Mouse (Mus musculus) thymus, adult 2 months (tissue): ENCODE measurements around the gene Rnf157. TPM values are rescaled to one million over a fixed set of nuclear protein-coding genes. Genes with fewer than 3 reads are reported as not detected.

ENCODE experiments used
- DNase-seq: peaks from one replicate; pipeline ENCODE4 v3.0.0; 2021
- H3K27ac ChIP-seq: fragments of 200-500 bp; 2 replicates; pipeline ENCODE4 v1.5.1; 2012; ENCODE audit warnings: low read length, control low read depth; ENCODE audit not compliant: control insufficient read depth, insufficient read depth
- H3K27me3 ChIP-seq: fragments of 200-500 bp; 2 replicates; pipeline ENCODE4 v1.6.1; 2012; ENCODE audit warnings: mild to moderate bottlenecking, low read length, moderate library complexity, mixed read lengths; ENCODE audit not compliant: control insufficient read depth, insufficient read depth
- H3K36me3 ChIP-seq: fragments of 200-500 bp; 2 replicates; pipeline ENCODE4 v1.6.1; 2012; ENCODE audit warnings: mild to moderate bottlenecking, low read length, moderate library complexity; ENCODE audit not compliant: control insufficient read depth, insufficient read depth
- H3K4me1 ChIP-seq: fragments of 200-500 bp; replicated peaks from 2 replicates; pipeline ENCODE4 v1.6.1; 2012; ENCODE audit warnings: low read length; ENCODE audit not compliant: control insufficient read depth, insufficient read depth
- H3K4me3 ChIP-seq: fragments of 200-500 bp; 2 replicates; pipeline ENCODE4 v1.5.1; 2012; ENCODE audit warnings: mild to moderate bottlenecking, low read length, control low read depth, moderate library complexity; ENCODE audit not compliant: control insufficient read depth, insufficient read depth
- CTCF ChIP-seq: fragments of 200-500 bp; IDR thresholded peaks from 2 replicates; pipeline ENCODE4 v1.5.1; 2012; ENCODE audit warnings: mild to moderate bottlenecking, control low read depth, low read length, moderate library complexity, borderline replicate concordance; ENCODE audit not compliant: control insufficient read depth, poor library complexity, insufficient read depth; ENCODE audit errors: extremely low read depth
- POLR2A ChIP-seq: fragments of 200-500 bp; IDR thresholded peaks from 2 replicates; pipeline ENCODE4 v1.6.1; 2012; ENCODE audit warnings: mild to moderate bottlenecking, low read length, control low read depth, moderate library complexity; ENCODE audit not compliant: control insufficient read depth, poor library complexity, insufficient read depth; ENCODE audit errors: extremely low read depth
- WGBS: fragments of 180-500 bp; shearing (Covaris S2); methylation state at CpG from one replicate; pipeline ENCODE4 v1.1.7; 2018; 5-methylcytosine and 5-hydroxymethylcytosine counted together
- polyA plus RNA-seq: library from polyadenylated mRNA; depleted of rRNA; stranded (reverse); fragments of >200 nt; gene quantifications from 2 replicates; pipeline ENCODE4 v1.2.3, GENCODE M21; 2012

The Rnf157 gene
- polyA plus RNA-seq, 1 experiment = 98.7 TPM

- Histone ChIP-seq H3K4me1 (peaks cover 5% of the 10 kb centered on the region), H3K27me3 (no peaks in the 10 kb centered on the region), H3K4me3 (peak overlapping the region; percentile 48), H3K27ac (no peak overlapping the region), H3K36me3 (no peaks in the 10 kb centered on the region)
- peak; percentile 88 for DNase-seq
- TF ChIP-seq CTCF (peak; percentile 96), POLR2A (no peak)
- 4% methylated on average over 41 of the region's 41 CpGs for WGBS
Observed at GRCm38 (mm10) chr11:116318719-116319659, 93.8 kb downstream of the Rnf157 start.

- DNase-seq = no peak
- 51% methylated on average over 8 of the region's 8 CpGs for WGBS
- H3K4me3 ChIP-seq = no peak overlapping the region
- no peak overlapping the region for H3K27ac ChIP-seq
- H3K4me1 ChIP-seq = no peaks in the 10 kb centered on the region
- no peaks in the 10 kb centered on the region for H3K27me3 ChIP-seq
- TF ChIP-seq CTCF = no peak
- no peaks in the 10 kb centered on the region for H3K36me3 ChIP-seq
Observed at GRCm38 (mm10) chr11:116312359-116312758, 100.5 kb downstream of the Rnf157 start.

- no peaks in the 10 kb centered on the region for H3K27me3 ChIP-seq
- peaks cover 3% of the 10 kb centered on the region; the same call in 1 of the 2 replicates for H3K4me1 ChIP-seq
- TF ChIP-seq CTCF = no peak
- TF ChIP-seq POLR2A = no peak
- WGBS = 86% methylated on average over 8 of the region's 8 CpGs
- H3K4me3 ChIP-seq = no peak overlapping the region
- no peaks in the 10 kb centered on the region for H3K36me3 ChIP-seq
- H3K27ac ChIP-seq = no peak overlapping the region
- no peak for DNase-seq
Observed at GRCm38 (mm10) chr11:116311169-116311568, 101.7 kb downstream of the Rnf157 start.

DNA sequence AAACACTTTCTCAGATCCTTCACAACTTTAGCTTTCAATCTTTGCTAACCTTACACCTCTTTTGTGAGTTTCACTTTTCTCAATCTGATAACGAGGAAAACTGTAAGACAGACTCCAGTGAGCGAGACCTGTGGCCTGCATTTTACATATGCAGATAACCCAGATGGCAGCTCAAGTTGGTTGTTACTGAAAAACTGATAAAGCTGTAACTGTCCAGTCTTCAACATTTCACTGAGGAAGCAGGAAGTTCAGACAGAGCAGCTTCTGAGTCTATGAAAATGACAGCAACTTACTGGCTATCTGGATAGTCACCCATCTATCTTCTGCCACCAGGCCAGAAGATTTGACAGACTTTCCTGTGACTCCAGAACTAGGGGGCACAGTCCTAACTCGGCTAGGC lies 103.2 kb downstream of the Rnf157 start:
- no peak overlapping the region for H3K4me3 ChIP-seq
- no peak overlapping the region for H3K27ac ChIP-seq
- H3K36me3 ChIP-seq = 0 out of 2 replicates have a peak, but pooled peaks cover 3% of the 10 kb centered on the region
- TF ChIP-seq POLR2A = no peak
- H3K4me1 ChIP-seq = peaks cover 7% of the 10 kb centered on the region
- WGBS = 82% methylated on average over 3 of the region's 3 CpGs
- H3K27me3 ChIP-seq = no peaks in the 10 kb centered on the region
- no peak for DNase-seq

GRCm38 (mm10) chr11:116307762-116308531 lies 104.9 kb downstream of the Rnf157 start:
- Histone ChIP-seq H3K27ac (no peak overlapping the region), H3K4me1 (peaks cover 7% of the 10 kb centered on the region), H3K36me3 (0 out of 2 replicates have a peak, but pooled peaks cover 5% of the 10 kb centered on the region), H3K27me3 (no peaks in the 10 kb centered on the region), H3K4me3 (no peak overlapping the region)
- TF ChIP-seq POLR2A (no peak), CTCF (no peak)
- no peak for DNase-seq
- 96% methylated on average over 12 of the region's 12 CpGs for WGBS

DNA sequence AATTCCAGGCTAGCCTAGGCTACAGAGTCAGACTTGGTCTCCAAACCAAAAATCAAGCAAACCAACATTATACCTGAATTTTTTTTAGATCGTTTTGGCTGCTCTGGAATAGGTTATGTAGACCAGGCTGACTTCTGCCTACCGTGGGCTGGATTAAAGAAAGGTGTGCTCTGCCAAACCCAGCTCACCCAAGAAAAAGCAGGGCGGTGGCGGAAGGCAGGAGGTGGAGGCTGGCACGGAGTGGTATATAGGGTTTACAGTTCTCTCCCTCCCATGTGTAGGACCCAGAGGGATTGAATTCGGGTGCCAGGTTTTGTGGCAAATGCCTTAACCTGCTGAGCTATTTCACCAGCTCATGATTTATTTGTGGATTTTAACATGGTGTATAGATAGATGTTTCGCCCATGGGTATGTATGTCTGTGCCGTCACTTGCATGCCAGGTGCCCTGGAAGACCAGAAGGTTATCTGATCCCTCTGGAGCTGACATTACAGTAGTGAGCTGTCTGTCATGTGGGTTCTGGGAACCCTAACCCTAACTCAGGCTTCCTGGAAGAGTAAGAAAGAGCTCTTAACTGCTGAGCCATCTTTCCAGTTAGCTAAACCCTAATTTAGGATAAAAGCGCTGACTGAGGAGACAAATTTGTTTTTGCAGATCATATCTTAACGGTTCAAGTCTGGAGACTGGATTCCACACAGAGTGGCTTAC lies 105.7 kb downstream of the Rnf157 start, which contains the start of gene Exoc7:
Exoc7 (minus strand) TSS at position 215 of the 707 bp plus-strand sequence.
- 0 out of 2 replicates have a peak, but pooled peaks cover 5% of the 10 kb centered on the region for H3K36me3 ChIP-seq
- no peak for DNase-seq
- TF ChIP-seq POLR2A = no peak
- TF ChIP-seq CTCF = no peak
- H3K4me3 ChIP-seq = peak within 1 kb of the TSS; percentile 74
- 84% methylated on average over 10 of the region's 10 CpGs for WGBS
- H3K27ac ChIP-seq = no peak within 1 kb of the TSS
- H3K4me1 ChIP-seq = peaks cover 7% of the 10 kb centered on the region
- H3K27me3 ChIP-seq = no peaks in the 10 kb centered on the region
